Mouse (Mus musculus) CD8-positive naive resting alpha-beta T cell, adult 57 days (primary cell): Measurements from ENCODE around the gene Rpsa. TPM values are rescaled to one million over a fixed set of nuclear protein-coding genes. Genes with fewer than 3 reads are reported as not detected.

ENCODE experiments used
- total RNA-seq: library from RNA; stranded (reverse); gene quantifications from one replicate; pipeline ENCODE4 v1.2.4, GENCODE M21; 2023

The Rpsa gene
- total RNA-seq: 3,338 TPM

DNA sequence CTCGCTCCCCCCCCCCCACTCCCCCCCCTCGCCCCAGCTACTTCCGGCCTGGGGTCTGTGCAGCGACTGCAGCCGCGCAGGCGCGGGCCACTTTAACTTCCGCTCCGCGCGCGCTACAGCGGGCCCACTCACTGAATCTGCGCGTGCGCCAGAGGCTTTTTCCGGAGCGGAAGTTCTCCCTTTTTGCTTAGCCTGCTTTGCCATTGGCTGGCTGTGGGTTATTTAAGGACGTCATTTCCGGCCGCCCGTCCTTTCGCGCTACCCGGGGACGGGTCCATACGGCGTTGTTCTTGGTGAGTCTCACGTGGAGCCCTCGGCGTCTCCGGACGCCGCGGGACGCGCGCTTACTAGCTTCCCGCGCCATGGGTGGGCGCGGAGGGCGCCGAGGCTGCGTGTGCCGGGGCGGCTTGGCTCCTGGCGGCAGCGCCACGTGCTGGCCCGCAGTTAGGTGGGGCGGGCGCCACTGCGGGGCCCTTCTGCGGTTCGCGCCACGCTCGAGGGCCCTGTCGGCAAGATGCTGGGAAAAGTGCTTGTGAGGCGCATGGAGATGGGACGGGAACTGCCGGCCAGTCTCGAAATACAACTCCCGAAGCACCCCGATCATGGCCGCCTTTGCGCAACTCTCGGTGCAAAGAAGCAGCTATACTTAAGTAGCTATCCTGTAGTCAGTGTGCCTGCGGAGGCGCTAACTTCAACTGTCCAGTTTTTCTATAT, at the start of gene Rpsa:
Gene Rpsa, plus strand, starts transcription at position 152 of the 714 bp plus-strand sequence.

DNA sequence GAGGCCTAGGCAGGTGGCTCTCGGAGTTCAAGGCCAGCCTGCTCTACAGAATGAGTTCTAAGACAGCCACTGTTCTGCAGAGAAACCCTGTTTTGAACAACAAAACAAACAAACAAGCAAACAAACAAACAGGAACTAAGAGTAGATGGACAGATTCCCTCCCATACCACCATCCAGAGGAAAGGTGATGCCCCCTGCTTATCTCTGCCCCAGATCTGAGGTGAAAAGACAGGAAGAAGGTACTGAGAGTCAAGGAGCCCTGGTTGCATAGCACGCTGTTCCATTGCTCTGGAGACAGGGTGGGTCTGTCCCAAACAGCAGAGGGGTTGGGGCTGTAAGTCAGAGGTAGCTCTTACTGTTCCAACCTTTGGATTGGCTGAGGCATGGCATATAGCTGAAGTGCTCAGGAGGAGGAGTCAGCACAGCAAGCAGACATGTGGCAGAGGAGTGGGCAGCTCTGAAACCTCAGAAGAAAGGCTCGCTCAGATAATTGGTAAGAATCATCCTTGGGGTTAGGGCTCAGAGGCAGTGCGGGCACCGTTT, 35.7 kb upstream of the Rpsa start, which contains the start of gene Ccr8:
Gene Ccr8, plus strand, starts transcription at position 419 of the 543 bp plus-strand sequence.

DNA sequence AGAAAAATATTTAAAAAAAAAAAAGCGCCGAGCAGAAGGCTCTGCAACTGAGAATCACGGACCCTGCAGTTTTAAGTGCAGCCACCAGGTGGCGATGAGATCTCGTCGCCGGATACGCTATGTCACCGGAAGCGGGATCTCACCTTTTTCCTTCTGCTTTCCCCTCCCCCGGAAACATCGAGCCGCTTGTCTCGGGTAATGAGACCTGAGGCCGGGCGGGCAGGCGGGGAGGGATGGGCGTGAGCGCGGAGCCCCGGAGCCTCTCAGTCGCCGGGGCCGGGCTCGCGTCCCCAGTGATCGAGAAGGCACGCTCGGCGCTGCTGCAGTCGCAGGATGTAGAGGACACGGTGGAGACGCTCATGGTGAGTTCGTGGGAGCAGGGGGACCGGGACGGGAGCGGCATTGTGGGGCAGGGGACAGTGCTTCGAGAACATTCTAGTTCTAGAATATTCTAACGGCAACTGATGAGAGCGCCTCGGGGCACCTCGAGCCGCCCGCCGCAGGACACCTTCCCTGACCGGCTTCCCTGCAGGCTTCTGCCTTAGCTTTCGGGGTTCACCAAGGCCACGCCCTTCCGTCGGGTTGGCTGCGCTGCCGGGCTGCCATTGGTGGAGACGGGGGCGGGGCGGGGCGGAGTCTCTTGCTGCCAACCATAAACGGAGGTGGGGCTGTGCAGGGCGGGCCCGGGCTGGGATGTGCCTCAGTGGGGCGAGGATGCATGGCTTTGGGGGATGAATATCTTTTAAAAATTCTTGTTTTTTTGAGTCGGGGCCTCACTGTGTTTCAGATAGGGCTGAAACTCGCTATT, 17.1 kb upstream of the Rpsa start, which contains the start of gene Slc25a38:
Gene Slc25a38, plus strand, starts transcription at position 164 of the 808 bp plus-strand sequence.

DNA sequence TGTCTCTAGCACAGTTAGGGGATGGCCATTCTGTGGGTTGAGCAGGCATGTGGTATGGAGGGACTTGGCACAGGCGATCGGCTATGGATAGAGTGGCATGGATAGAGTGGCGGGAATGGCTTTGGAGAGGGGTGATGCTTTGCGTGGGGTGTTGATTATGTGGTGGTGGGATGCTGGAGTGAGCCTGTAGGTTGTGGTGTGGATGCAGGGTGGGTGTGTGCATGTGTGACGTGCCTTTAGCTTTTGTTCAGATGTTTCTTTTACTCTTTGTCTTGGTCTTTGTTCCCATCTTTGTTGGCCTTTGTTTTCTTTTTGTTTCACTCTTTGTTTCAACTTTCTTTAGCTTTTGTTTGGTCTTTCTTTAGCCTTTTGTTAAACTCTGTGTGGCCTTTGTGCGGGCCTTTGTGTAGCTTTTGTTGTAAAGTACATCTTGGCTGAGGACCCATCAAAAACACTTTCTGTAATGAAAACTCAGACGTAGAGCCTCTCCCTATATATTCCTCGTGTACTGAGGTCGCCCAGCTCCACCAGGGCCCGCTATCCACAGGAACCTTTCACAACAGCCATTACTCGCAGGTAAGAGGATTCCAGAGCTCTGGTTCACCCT, 21.8 kb downstream of the Rpsa start, which contains the start of gene Mobp:
Gene Mobp, plus strand, starts transcription at position 486 of the 607 bp plus-strand sequence.

Other genes with a start within 250 kb of the Rpsa start
- 79.9 TPM for gene Wdr48, start 232.8 kb upstream of the Rpsa start, total RNA-seq
- gene Gorasp1, start 190.1 kb upstream of the Rpsa start, total RNA-seq: 2.1 TPM
- not detected for gene Ttc21a, start 190.1 kb upstream of the Rpsa start, total RNA-seq
- gene Csrnp1, start 143.0 kb upstream of the Rpsa start, total RNA-seq: 137 TPM
- gene Xirp1, start 104.1 kb upstream of the Rpsa start, total RNA-seq: not detected
- gene Cx3cr1, start 57.8 kb upstream of the Rpsa start, total RNA-seq: 0.73 TPM
- not detected for gene Ccr8, start 35.6 kb upstream of the Rpsa start, total RNA-seq
- 28.2 TPM for gene Slc25a38, start 17.3 kb upstream of the Rpsa start, total RNA-seq
- gene Mobp, start 22.0 kb downstream of the Rpsa start, total RNA-seq: not detected
- gene Myrip, start 173.8 kb downstream of the Rpsa start, total RNA-seq: not detected